Mouse (Mus musculus): Measurements from ENCODE around the gene Rpsa.

- TF ChIP-seq POLR2A (IDR thresholded peaks at IDR 0.05; ENCODE audit: low read depth, low read length), result no peak
- TF ChIP-seq CTCF (conservative IDR thresholded peaks at IDR 0.05; ENCODE audit: insufficient read depth, insufficient read length, low read depth, low read length), result 0 out of 2 replicates have a peak, but pooled peaks have one; percentile 16
Observed at GRCm38 (mm10) chr9:120081247-120081646, 46.2 kb upstream of the Rpsa start.

Measured in kidney, adult 2 months (tissue).